Mouse (Mus musculus) testis, adult 2 months (tissue): ENCODE data around the gene Meis3.

Source experiments
- CTCF ChIP-seq: fragments of 200-500 bp; IDR thresholded peaks from 2 replicates; pipeline ENCODE4 v1.5.1; 2012; ENCODE audit warnings: low read depth, mild to moderate bottlenecking, inconsistent platforms, low read length, moderate library complexity; ENCODE audit not compliant: control insufficient read depth, insufficient read depth, insufficient replicate concordance
- POLR2A ChIP-seq: fragments of 200-500 bp; IDR thresholded peaks from 2 replicates; pipeline ENCODE4 v1.6.1; 2012; ENCODE audit warnings: low read depth, mild to moderate bottlenecking, inconsistent platforms, low read length, moderate library complexity; ENCODE audit not compliant: control insufficient read depth

DNA sequence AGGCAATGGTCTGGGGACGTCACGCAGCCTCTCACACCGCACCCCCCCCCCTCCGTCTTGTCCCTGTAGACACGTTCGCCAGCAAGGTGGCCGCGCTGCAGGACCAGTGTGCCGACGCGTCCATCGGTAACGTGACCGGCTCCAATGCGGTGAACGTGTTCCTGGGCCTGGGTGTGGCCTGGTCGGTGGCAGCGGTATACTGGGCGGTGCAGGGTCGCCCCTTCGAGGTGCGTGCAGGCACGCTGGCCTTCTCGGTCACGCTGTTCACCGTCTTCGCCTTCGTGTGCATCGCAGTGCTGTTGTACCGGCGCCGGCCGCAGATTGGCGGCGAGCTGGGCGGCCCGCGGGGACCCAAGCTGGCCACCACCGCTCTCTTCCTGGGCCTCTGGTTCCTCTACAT, 16.2 kb upstream of the Meis3 start:
- no peak for TF ChIP-seq CTCF
- TF ChIP-seq POLR2A = no peak
